Mouse (Mus musculus) erythroblast, embryonic 14.5 days (primary cell): ENCODE results near the gene Syne1.

Experiments
- GATA1 ChIP-seq: IDR thresholded peaks from 2 replicates; pipeline ENCODE4 v1.6.1; 2012; ENCODE audit warnings: low read length, inconsistent platforms, mixed read lengths
- TAL1 ChIP-seq: IDR thresholded peaks from 3 replicates; pipeline ENCODE4 v1.6.1; 2012; ENCODE audit warnings: low read length, inconsistent platforms, mixed read lengths

- TF ChIP-seq TAL1 (no peak), GATA1 (no peak)
Observed at GRCm38 (mm10) chr10:5548651-5549050, 2.6 kb downstream of the Syne1 start.
